Mouse (Mus musculus): ENCODE results near the gene Rab34. TPM values are rescaled to one million over a fixed set of nuclear protein-coding genes. Genes with fewer than 3 reads are reported as not detected.

Gene Rab34
- polyA plus RNA-seq, 1 experiment from 2014 or later = 171 TPM

DNA sequence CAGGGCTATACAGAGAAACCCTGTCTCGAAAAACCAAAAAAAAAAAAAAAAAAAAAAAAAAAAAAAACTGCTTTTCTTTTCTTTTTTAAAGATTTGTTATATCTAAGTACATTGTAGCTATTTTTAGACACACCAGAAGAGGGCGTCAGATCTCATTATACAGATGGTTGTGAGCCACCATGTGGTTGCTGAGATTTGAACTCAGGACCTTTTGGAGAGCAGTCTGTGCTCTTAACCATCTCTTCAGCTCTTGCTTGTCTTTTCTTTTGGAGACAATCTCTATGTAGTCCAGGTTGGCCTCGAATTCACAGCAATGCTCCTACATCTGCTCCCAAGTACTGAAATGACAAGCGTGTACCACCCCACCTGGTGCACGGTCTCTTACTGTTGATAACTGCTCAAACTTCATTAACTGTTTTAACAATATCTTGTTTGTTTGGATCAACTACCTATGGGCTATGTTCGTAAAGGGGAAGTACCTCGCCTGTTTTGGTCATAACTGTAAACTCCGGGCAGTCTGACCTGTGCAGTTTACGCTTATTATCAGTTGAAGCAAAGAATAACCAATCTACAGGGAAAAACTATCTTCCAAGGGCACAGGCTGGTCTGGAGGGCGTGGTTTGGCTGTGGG, 12.3 kb upstream of the Rab34 start:
- Histone ChIP-seq H3K36me3 (ENCODE audit: control insufficient read depth, insufficient read depth, low read length) (peaks cover 16% of the 10 kb centered on the region), H3K9ac (replicated peaks; ENCODE audit: low read depth, low read length) (peak overlapping the region; percentile 69), H3K27ac (ENCODE audit: low read length) (peak overlapping the region; percentile 98), H3K4me1 (ENCODE audit: control insufficient read depth, insufficient read depth, low read length) (peaks cover 26% of the 10 kb centered on the region), H3K4me3 (ENCODE audit: low read depth, low read length) (peak overlapping the region; percentile 56), H3K9me3 (ENCODE audit: control insufficient read depth, low read depth, low read length) (no peaks in the 10 kb centered on the region), H3K27me3 (ENCODE audit: control insufficient read depth, insufficient read depth, low read length) (no peaks in the 10 kb centered on the region), H3K4me2 (replicated peaks; ENCODE audit: low read depth, low read length) (peak overlapping the region; percentile 94)
- WGBS = 1% methylated on average over 9 of the region's 10 CpGs
- ATAC-seq (ENCODE audit: insufficient number of reproducible peaks, insufficient read depth, low FRiP score, low read depth) = no peak

DNA sequence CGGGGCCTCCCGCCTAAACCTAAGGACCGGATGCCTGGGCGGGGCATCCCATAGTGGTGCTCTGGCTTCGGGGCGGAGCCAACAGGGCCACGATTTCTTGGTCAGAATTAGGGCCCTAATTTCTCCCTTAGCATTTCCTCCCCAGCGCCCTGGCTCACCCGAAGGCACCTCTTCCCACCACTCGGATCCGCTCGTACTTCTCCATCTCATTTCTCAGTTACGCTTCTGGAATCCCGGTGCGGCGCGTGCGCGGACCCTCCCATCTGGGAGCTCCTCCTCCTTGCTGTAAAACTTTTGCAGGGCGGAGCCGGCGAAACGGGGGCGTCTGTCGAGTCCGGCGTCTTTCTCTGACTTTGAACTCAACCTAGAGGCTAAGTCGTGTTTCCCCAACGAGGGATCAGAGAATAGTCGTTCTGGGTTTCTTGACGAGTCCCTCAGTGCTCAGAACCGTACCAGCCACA, 11.8 kb upstream of the Rab34 start, which contains the start of the genes Nek8 and Tlcd1:
Gene Nek8 (minus strand): TSS at position 274 of the 461 bp plus-strand sequence.
Gene Tlcd1 (plus strand): TSS at position 310 of the 461 bp plus-strand sequence.
- peak; percentile 64 for ATAC-seq (ENCODE audit: insufficient number of reproducible peaks, insufficient read depth, low FRiP score, low read depth)
- Histone ChIP-seq H3K4me1 (ENCODE audit: control insufficient read depth, insufficient read depth, low read length) (peaks cover 30% of the 10 kb centered on the region), H3K9ac (replicated peaks; ENCODE audit: low read depth, low read length) (peak within 1 kb of the TSS; percentile 69), H3K4me2 (replicated peaks; ENCODE audit: low read depth, low read length) (peak within 1 kb of the TSS; percentile 94), H3K27me3 (ENCODE audit: control insufficient read depth, insufficient read depth, low read length) (no peaks in the 10 kb centered on the region), H3K36me3 (ENCODE audit: control insufficient read depth, insufficient read depth, low read length) (peaks cover 22% of the 10 kb centered on the region), H3K27ac (ENCODE audit: low read length) (peak within 1 kb of the TSS; percentile 98), H3K4me3 (ENCODE audit: low read depth, low read length) (peak within 1 kb of the TSS; percentile 56), H3K9me3 (ENCODE audit: control insufficient read depth, low read depth, low read length) (no peaks in the 10 kb centered on the region)
- WGBS = under 1% methylated on average over 32 of the region's 32 CpGs

DNA sequence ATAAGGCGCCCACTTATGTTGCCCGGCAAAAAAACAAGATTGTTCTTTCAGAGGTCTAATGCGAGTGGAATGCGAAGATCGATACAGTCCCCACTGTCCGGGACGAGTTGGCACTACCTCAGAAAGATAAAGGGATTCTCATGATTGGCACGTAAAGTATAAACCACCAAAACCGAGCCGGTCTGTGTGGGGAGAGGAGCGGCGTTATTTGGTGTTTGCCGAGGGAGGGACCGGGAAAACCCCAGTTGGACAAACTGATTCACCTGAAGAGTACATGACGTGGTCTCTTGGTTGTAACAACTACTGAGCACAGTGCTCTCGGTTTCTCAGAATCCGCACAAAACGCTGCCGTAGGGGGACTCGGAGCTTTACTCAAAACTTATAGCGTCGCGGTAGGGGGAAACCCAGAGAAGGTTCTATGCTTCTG, 11.3 kb upstream of the Rab34 start:
- ATAC-seq (ENCODE audit: insufficient number of reproducible peaks, insufficient read depth, low FRiP score, low read depth) = no peak
- Histone ChIP-seq H3K4me1 (ENCODE audit: control insufficient read depth, insufficient read depth, low read length) (peaks cover 34% of the 10 kb centered on the region), H3K9me3 (ENCODE audit: control insufficient read depth, low read depth, low read length) (no peaks in the 10 kb centered on the region)

DNA sequence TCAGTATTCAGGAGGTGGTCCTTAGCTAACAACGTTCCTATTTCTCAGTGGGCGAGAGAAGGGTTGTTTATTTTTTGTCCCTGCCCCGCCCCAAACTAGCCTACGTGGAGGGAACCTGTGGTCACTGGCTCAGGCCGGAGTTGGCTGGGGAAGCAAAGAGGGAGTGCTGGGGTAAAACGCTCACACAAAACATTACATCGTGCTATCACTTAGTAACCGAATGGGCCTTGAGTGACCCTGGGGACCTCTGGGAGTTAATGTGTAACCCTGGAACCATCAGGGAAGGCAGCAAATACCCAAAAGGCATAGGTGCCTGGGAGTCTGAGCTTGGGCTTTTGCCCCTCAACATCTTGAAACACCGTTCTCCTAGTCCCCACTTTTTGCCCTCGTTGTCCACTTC, 10.8 kb upstream of the Rab34 start:
- Histone ChIP-seq H3K36me3 (ENCODE audit: control insufficient read depth, insufficient read depth, low read length) (peaks cover 30% of the 10 kb centered on the region), H3K9ac (replicated peaks; ENCODE audit: low read depth, low read length) (peak overlapping the region; percentile 69; the same call in 1 of the 2 replicates), H3K27me3 (ENCODE audit: control insufficient read depth, insufficient read depth, low read length) (no peaks in the 10 kb centered on the region), H3K4me1 (ENCODE audit: control insufficient read depth, insufficient read depth, low read length) (peaks cover 40% of the 10 kb centered on the region), H3K4me2 (replicated peaks; ENCODE audit: low read depth, low read length) (peak overlapping the region; percentile 94), H3K27ac (ENCODE audit: low read length) (peak overlapping the region; percentile 98), H3K4me3 (ENCODE audit: low read depth, low read length) (peak overlapping the region; percentile 56), H3K9me3 (ENCODE audit: control insufficient read depth, low read depth, low read length) (no peaks in the 10 kb centered on the region)
- WGBS = under 1% methylated on average over 10 of the region's 10 CpGs
- peak; percentile 20; the same call in 1 of the 2 replicates for ATAC-seq (ENCODE audit: insufficient number of reproducible peaks, insufficient read depth, low FRiP score, low read depth)

More for the DNA sequence above, 11.3 kb upstream of the Rab34 start:
- peak overlapping the region; percentile 98 for H3K27ac ChIP-seq (ENCODE audit: low read length)
- peak overlapping the region; percentile 69 for H3K9ac ChIP-seq (replicated peaks; ENCODE audit: low read depth, low read length)
- H3K36me3 ChIP-seq (ENCODE audit: control insufficient read depth, insufficient read depth, low read length) = peaks cover 27% of the 10 kb centered on the region
- H3K27me3 ChIP-seq (ENCODE audit: control insufficient read depth, insufficient read depth, low read length) = no peaks in the 10 kb centered on the region
- WGBS = under 1% methylated on average over 23 of the region's 23 CpGs
- peak overlapping the region; percentile 56 for H3K4me3 ChIP-seq (ENCODE audit: low read depth, low read length)
- peak overlapping the region; percentile 94 for H3K4me2 ChIP-seq (replicated peaks; ENCODE audit: low read depth, low read length)

DNA sequence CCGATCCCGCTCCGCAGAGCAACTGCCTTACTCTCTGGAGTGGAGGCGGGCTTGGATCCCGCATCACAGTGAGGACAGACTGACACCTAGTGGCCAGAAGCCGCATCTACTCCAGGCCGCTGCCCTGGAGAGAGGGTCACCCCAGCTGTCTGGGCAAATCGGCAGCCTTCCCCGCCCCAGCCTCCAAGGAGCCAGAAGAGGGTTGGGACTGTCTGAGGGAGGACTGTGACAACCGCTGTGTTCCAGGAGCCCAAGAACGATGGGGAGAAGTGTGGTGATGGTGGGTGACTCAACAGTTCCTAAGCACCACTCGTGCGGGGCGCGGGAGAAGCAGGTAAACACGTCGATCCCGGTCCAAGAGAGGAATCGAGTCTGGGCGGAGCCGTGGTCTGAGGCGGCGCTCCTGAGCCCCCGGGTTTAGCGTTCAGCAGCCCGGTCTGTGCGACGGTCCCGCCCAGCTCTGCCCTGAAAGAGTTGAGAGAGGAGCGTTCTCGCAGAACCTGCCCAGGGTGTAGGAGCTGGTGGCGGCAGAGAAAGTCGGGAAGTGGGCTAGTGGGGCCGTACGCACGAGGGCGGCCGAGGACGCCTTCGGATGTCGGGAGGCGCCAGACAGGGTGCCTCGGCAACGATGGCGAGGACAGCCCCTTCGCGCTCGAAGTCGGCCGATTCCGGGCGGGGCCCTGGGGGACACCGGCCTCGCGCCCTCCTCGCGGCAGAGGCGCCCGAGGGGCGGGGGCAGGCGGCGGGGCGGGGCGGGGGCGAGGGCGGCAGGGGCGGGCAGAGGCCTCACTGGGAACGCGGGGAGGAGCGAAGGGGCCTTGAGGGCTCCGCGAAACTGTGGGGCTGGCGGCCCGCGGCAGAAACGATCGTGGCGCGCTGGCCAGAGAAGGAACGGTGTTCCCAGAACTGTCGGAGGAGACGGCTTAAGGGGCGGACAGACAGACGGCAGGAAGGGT, 10.0 kb upstream of the Rab34 start:
- peak; percentile 86 for ATAC-seq (ENCODE audit: insufficient number of reproducible peaks, insufficient read depth, low FRiP score, low read depth)
- peak overlapping the region; percentile 69 for H3K9ac ChIP-seq (replicated peaks; ENCODE audit: low read depth, low read length)
- peak overlapping the region; percentile 56 for H3K4me3 ChIP-seq (ENCODE audit: low read depth, low read length)
- H3K4me2 ChIP-seq (replicated peaks; ENCODE audit: low read depth, low read length) = peak overlapping the region; percentile 94
- H3K4me1 ChIP-seq (ENCODE audit: control insufficient read depth, insufficient read depth, low read length) = peaks cover 40% of the 10 kb centered on the region
- H3K36me3 ChIP-seq (ENCODE audit: control insufficient read depth, insufficient read depth, low read length) = peaks cover 23% of the 10 kb centered on the region
- no peaks in the 10 kb centered on the region for H3K9me3 ChIP-seq (ENCODE audit: control insufficient read depth, low read depth, low read length)
- H3K27me3 ChIP-seq (ENCODE audit: control insufficient read depth, insufficient read depth, low read length) = no peaks in the 10 kb centered on the region
- H3K27ac ChIP-seq (ENCODE audit: low read length) = peak overlapping the region; percentile 98
- under 1% methylated on average over 75 of the region's 84 CpGs for WGBS

DNA sequence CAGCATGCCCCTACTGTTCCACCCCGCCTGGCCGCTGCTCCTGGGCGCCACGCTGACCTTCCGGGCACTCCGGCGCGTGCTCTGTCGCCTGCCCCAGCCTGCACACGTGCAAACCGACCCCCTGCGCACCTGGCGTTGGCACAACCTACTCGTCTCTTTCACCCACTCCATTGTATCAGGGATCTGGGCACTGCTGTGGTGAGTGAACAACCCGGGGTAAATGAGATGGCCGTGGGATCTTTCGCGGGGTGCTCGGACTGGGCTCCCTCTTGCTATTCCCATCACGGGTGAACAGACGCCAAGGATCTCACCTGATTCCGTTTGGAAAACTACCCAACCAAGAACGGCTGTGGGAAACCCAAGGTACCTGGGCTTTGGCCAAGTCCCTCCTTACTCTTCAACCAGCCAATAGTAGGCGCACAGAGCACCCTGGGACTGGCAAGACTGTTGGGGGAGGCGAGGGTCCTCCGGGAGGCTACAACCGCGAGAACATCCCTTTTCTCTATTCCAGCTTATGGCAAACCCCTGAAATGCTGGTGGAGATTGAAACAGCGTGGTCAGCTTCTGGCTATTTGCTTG, 9.3 kb upstream of the Rab34 start:
- Histone ChIP-seq H3K27ac (ENCODE audit: low read length) (peak overlapping the region; percentile 98), H3K9me3 (ENCODE audit: control insufficient read depth, low read depth, low read length) (no peaks in the 10 kb centered on the region), H3K27me3 (ENCODE audit: control insufficient read depth, insufficient read depth, low read length) (no peaks in the 10 kb centered on the region), H3K4me3 (ENCODE audit: low read depth, low read length) (peak overlapping the region; percentile 56), H3K36me3 (ENCODE audit: control insufficient read depth, insufficient read depth, low read length) (peaks cover 23% of the 10 kb centered on the region), H3K4me2 (replicated peaks; ENCODE audit: low read depth, low read length) (peak overlapping the region; percentile 94), H3K4me1 (ENCODE audit: control insufficient read depth, insufficient read depth, low read length) (peaks cover 40% of the 10 kb centered on the region), H3K9ac (replicated peaks; ENCODE audit: low read depth, low read length) (peak overlapping the region; percentile 69)
- under 1% methylated on average over 29 of the region's 29 CpGs for WGBS
- ATAC-seq (ENCODE audit: insufficient number of reproducible peaks, insufficient read depth, low FRiP score, low read depth) = 0 out of 2 replicates have a peak, but pooled peaks have one; percentile 1

DNA sequence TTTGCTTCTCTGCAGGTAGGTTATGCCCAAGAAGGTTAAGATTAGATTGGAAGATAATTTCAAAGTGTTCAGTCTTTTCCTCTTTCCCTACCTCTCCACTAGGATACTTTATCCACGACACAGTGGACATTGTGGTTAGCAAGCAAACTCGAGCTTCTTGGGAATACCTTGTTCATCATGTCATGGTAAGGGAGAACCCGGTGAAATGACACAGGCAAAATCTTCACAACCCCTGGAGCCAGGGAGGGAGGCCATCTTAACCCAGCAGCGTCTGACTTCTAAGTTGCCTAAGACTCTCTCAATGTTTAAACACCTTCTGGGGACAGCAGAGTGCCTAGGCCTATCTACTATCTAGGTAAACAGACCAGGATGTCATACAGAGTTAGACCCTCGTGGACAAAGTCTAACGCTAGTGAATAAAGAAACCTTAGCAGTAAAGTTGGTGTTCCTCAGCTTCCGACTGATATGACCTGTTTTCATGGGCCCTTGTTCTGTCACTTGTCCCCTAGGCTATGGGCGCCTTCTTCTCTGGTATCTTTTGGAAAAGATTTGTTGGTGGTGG, 8.7 kb upstream of the Rab34 start:
- Histone ChIP-seq H3K9me3 (ENCODE audit: control insufficient read depth, low read depth, low read length) (no peaks in the 10 kb centered on the region), H3K27ac (ENCODE audit: low read length) (peak overlapping the region; percentile 98; the same call in 1 of the 2 replicates), H3K4me3 (ENCODE audit: low read depth, low read length) (peak overlapping the region; percentile 56), H3K4me1 (ENCODE audit: control insufficient read depth, insufficient read depth, low read length) (peaks cover 40% of the 10 kb centered on the region), H3K36me3 (ENCODE audit: control insufficient read depth, insufficient read depth, low read length) (peaks cover 23% of the 10 kb centered on the region), H3K27me3 (ENCODE audit: control insufficient read depth, insufficient read depth, low read length) (no peaks in the 10 kb centered on the region), H3K9ac (replicated peaks; ENCODE audit: low read depth, low read length) (peak overlapping the region; percentile 69; the same call in 1 of the 2 replicates), H3K4me2 (replicated peaks; ENCODE audit: low read depth, low read length) (peak overlapping the region; percentile 94)
- 24% methylated on average over 8 of the region's 8 CpGs for WGBS
- ATAC-seq (ENCODE audit: insufficient number of reproducible peaks, insufficient read depth, low FRiP score, low read depth) = no peak

Measured in stomach, embryonic 14.5 days (tissue).